Mouse (Mus musculus) neural tube, embryonic 14.5 days (tissue): ENCODE results near the gene March11. TPM values are rescaled to one million over a fixed set of nuclear protein-coding genes. Genes with fewer than 3 reads are reported as not detected.

Source experiments
- ATAC-seq: fragments of 200-750 bp; cut with Nextera tagmentation; 2 replicates; pipeline ENCODE4 v1.8.0; 2017; ENCODE audit warnings: low read depth, mild to moderate bottlenecking, moderate TSS enrichment, moderate library complexity
- H3K27ac ChIP-seq: fragments of 300-500 bp; sonication (generic); 2 replicates; pipeline ENCODE4 v1.5.1; 2014; ENCODE audit warnings: low read depth, mild to moderate bottlenecking, control low read depth, low read length, moderate library complexity, mixed read lengths
- H3K27me3 ChIP-seq: fragments of 300-500 bp; sonication (generic); 2 replicates; pipeline ENCODE4 v1.6.1; 2014; ENCODE audit warnings: low read length; ENCODE audit not compliant: control insufficient read depth, insufficient read depth
- H3K36me3 ChIP-seq: fragments of 300-500 bp; sonication (generic); 2 replicates; pipeline ENCODE4 v1.6.1; 2014; ENCODE audit warnings: low read length, mixed read lengths; ENCODE audit not compliant: control insufficient read depth, insufficient read depth
- H3K4me1 ChIP-seq: fragments of 300-500 bp; sonication (generic); 2 replicates; pipeline ENCODE4 v1.6.1; 2014; ENCODE audit warnings: low read length; ENCODE audit not compliant: control insufficient read depth, insufficient read depth
- H3K4me2 ChIP-seq: fragments of 300-500 bp; sonication (generic); 2 replicates; pipeline ENCODE4 v1.6.1; 2014; ENCODE audit warnings: mild to moderate bottlenecking, low read depth, low read length, control low read depth
- H3K4me3 ChIP-seq: fragments of 300-500 bp; sonication (generic); 2 replicates; pipeline ENCODE4 v1.5.1; 2014; ENCODE audit warnings: low read depth, low read length, control low read depth, mixed read lengths
- H3K9ac ChIP-seq: fragments of 300-500 bp; sonication (generic); replicated peaks from 2 replicates; pipeline ENCODE4 v1.6.1; 2014; ENCODE audit warnings: low read depth, mild to moderate bottlenecking, control low read depth, low read length, mixed read lengths
- H3K9me3 ChIP-seq: fragments of 300-500 bp; sonication (generic); 2 replicates; pipeline ENCODE4 v1.6.1; 2016; ENCODE audit warnings: low read length; ENCODE audit not compliant: control insufficient read depth
- WGBS: fragments of 180-500 bp; shearing (Covaris S2); extraction: QIAGEN DNeasy Blood & Tissue Kit; methylation state at CpG from one replicate; pipeline ENCODE4 v1.1.7; 2014; 5-methylcytosine and 5-hydroxymethylcytosine counted together
- polyA plus RNA-seq: library from polyadenylated mRNA; unstranded; fragments of >200 nt; fragmentation: Nextera tagmentation; extraction: Ambion mirVana; gene quantifications from 2 replicates; pipeline ENCODE4 v1.2.1, GENCODE M21; 2014

March11 gene
- polyA plus RNA-seq, 1 experiment from 2014 or later, result 16.1 TPM

- Histone ChIP-seq H3K4me2 (no peak overlapping the region), H3K9me3 (no peaks in the 10 kb centered on the region), H3K4me3 (no peak overlapping the region), H3K9ac (no peak overlapping the region), H3K27ac (no peak overlapping the region), H3K27me3 (no peaks in the 10 kb centered on the region), H3K4me1 (no peaks in the 10 kb centered on the region), H3K36me3 (no peaks in the 10 kb centered on the region)
- WGBS, result 73% methylated on average over 6 of the region's 6 CpGs
- ATAC-seq, result no peak
Measured at GRCm38 (mm10) chr15:26340966-26341365, 32.1 kb downstream of the March11 start.

- ATAC-seq, result no peak
- 74% methylated on average over 5 of the region's 5 CpGs for WGBS
- H3K36me3 ChIP-seq, result no peaks in the 10 kb centered on the region
- H3K9ac ChIP-seq, result no peak overlapping the region
- H3K4me3 ChIP-seq, result no peak overlapping the region
- no peaks in the 10 kb centered on the region for H3K27me3 ChIP-seq
- no peak overlapping the region for H3K4me2 ChIP-seq
- no peaks in the 10 kb centered on the region for H3K9me3 ChIP-seq
- no peak overlapping the region for H3K27ac ChIP-seq
- no peaks in the 10 kb centered on the region for H3K4me1 ChIP-seq
Measured at GRCm38 (mm10) chr15:26344329-26344728, 35.5 kb downstream of the March11 start.

DNA sequence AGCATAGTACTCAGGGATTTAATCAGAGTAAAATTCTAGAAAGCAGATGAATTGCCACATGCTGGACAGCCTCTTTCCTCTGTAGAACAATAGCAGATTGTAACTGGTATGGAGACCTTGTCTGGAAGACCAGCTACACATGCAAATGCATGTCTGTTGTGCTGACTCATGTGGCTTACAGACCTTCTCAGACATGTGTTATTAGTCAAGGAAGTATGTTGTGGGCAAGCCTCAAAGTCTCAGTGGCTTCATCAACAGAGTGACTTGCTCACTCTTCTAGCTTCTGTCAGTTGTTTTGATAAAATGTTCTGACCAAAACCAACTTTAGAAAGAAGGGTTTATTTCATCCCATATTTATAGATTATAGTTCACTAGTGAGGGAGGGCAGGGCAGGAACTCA is 44.8 kb downstream of the March11 start:
- H3K4me1 ChIP-seq, result no peaks in the 10 kb centered on the region
- H3K9me3 ChIP-seq, result no peaks in the 10 kb centered on the region
- H3K27me3 ChIP-seq, result no peaks in the 10 kb centered on the region
- H3K36me3 ChIP-seq, result no peaks in the 10 kb centered on the region
- H3K4me2 ChIP-seq, result no peak overlapping the region
- no peak overlapping the region for H3K4me3 ChIP-seq
- no peak for ATAC-seq
- H3K27ac ChIP-seq, result no peak overlapping the region
- no peak overlapping the region for H3K9ac ChIP-seq

- H3K9me3 ChIP-seq, result no peaks in the 10 kb centered on the region
- H3K27me3 ChIP-seq, result no peaks in the 10 kb centered on the region
- H3K9ac ChIP-seq, result 0 out of 2 replicates have a peak overlapping the region, but pooled peaks have one; percentile 32
- H3K4me2 ChIP-seq, result 0 out of 2 replicates have a peak overlapping the region, but pooled peaks have one; percentile 6
- H3K27ac ChIP-seq, result no peak overlapping the region
- WGBS, result 13% methylated on average over 7 of the region's 7 CpGs
- ATAC-seq, result peak; percentile 74
- H3K4me1 ChIP-seq, result 0 out of 2 replicates have a peak, but pooled peaks cover 5% of the 10 kb centered on the region
- no peak overlapping the region for H3K4me3 ChIP-seq
- no peaks in the 10 kb centered on the region for H3K36me3 ChIP-seq
Measured at GRCm38 (mm10) chr15:26365344-26365743, 56.5 kb downstream of the March11 start.

GRCm38 (mm10) chr15:26366511-26366910 is 57.7 kb downstream of the March11 start:
- no peak for ATAC-seq
- Histone ChIP-seq H3K9ac (no peak overlapping the region), H3K4me2 (no peak overlapping the region), H3K4me3 (no peak overlapping the region), H3K27me3 (no peaks in the 10 kb centered on the region), H3K36me3 (no peaks in the 10 kb centered on the region), H3K27ac (no peak overlapping the region), H3K9me3 (no peaks in the 10 kb centered on the region), H3K4me1 (0 out of 2 replicates have a peak, but pooled peaks cover 5% of the 10 kb centered on the region)
- 87% methylated on average over 5 of the region's 5 CpGs for WGBS

DNA sequence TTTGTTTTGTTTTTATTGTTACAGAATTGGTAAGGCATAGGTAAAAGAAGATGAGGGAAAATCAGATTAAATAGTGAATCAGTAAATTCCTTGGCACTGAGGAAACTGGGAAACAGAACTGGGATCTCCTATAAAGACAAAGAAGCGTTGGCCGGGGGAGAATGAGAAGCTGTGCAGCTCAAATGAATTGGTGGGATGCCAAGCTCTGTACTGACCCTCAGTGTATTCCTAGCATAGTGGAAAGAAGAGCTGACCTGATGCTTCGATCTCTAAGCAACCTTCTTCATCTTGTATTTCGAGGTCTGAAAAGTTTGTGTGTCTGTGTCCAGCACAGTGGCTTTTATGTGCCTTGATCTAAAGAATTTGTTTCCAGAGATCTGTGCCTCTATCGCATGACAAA is 64.9 kb downstream of the March11 start:
- H3K4me2 ChIP-seq, result no peak overlapping the region
- H3K4me3 ChIP-seq, result no peak overlapping the region
- H3K36me3 ChIP-seq, result no peaks in the 10 kb centered on the region
- no peaks in the 10 kb centered on the region for H3K9me3 ChIP-seq
- no peaks in the 10 kb centered on the region for H3K27me3 ChIP-seq
- H3K4me1 ChIP-seq, result no peaks in the 10 kb centered on the region
- no peak overlapping the region for H3K9ac ChIP-seq
- ATAC-seq, result no peak
- 84% methylated on average over 5 of the region's 5 CpGs for WGBS
- H3K27ac ChIP-seq, result no peak overlapping the region

GRCm38 (mm10) chr15:26374232-26374631 is 65.4 kb downstream of the March11 start:
- H3K27me3 ChIP-seq, result no peaks in the 10 kb centered on the region
- ATAC-seq, result no peak
- H3K36me3 ChIP-seq, result no peaks in the 10 kb centered on the region
- H3K9me3 ChIP-seq, result no peaks in the 10 kb centered on the region
- H3K27ac ChIP-seq, result no peak overlapping the region
- no peak overlapping the region for H3K4me3 ChIP-seq
- no peaks in the 10 kb centered on the region for H3K4me1 ChIP-seq
- no peak overlapping the region for H3K4me2 ChIP-seq
- WGBS, result 78% methylated on average over 2 of the region's 2 CpGs
- no peak overlapping the region for H3K9ac ChIP-seq

- H3K27ac ChIP-seq, result no peak overlapping the region
- H3K9me3 ChIP-seq, result no peaks in the 10 kb centered on the region
- no peak overlapping the region for H3K4me3 ChIP-seq
- no peaks in the 10 kb centered on the region for H3K4me1 ChIP-seq
- H3K9ac ChIP-seq, result no peak overlapping the region
- 96% methylated on average over 3 of the region's 3 CpGs for WGBS
- no peak overlapping the region for H3K4me2 ChIP-seq
- no peak for ATAC-seq
- H3K36me3 ChIP-seq, result no peaks in the 10 kb centered on the region
- no peaks in the 10 kb centered on the region for H3K27me3 ChIP-seq
Measured at GRCm38 (mm10) chr15:26374946-26375345, 66.1 kb downstream of the March11 start.

- H3K4me3 ChIP-seq, result no peak overlapping the region
- no peak for ATAC-seq
- WGBS, result 70% methylated on average over 2 of the region's 2 CpGs
Measured at GRCm38 (mm10) chr15:26377355-26377754, 68.5 kb downstream of the March11 start.

GRCm38 (mm10) chr15:26378879-26379278 is 70.0 kb downstream of the March11 start:
- H3K4me3 ChIP-seq, result no peak overlapping the region
- no peaks in the 10 kb centered on the region for H3K27me3 ChIP-seq
- H3K4me1 ChIP-seq, result no peaks in the 10 kb centered on the region
- no peak for ATAC-seq
- 92% methylated on average over 4 of the region's 4 CpGs for WGBS
- no peak overlapping the region for H3K27ac ChIP-seq
- no peaks in the 10 kb centered on the region for H3K36me3 ChIP-seq
- H3K4me2 ChIP-seq, result no peak overlapping the region
- no peaks in the 10 kb centered on the region for H3K9me3 ChIP-seq
- H3K9ac ChIP-seq, result no peak overlapping the region

More at GRCm38 (mm10) chr15:26377355-26377754, 68.5 kb downstream of the March11 start:
- Histone ChIP-seq H3K4me1 (no peaks in the 10 kb centered on the region), H3K27ac (no peak overlapping the region), H3K9ac (no peak overlapping the region), H3K27me3 (no peaks in the 10 kb centered on the region), H3K36me3 (no peaks in the 10 kb centered on the region), H3K4me2 (no peak overlapping the region), H3K9me3 (no peaks in the 10 kb centered on the region)
